Mouse (Mus musculus): ENCODE measurements at regions not wholly inside any gene's neighbourhood (a gene's known extent, or its start where the extent isn't known, plus 50 kb on each side); places are given as distances from the start of the nearest gene placed in this dataset.
A peak's percentile ranks its signal among the peaks of the same experiment; 100 is the strongest.

DNA sequence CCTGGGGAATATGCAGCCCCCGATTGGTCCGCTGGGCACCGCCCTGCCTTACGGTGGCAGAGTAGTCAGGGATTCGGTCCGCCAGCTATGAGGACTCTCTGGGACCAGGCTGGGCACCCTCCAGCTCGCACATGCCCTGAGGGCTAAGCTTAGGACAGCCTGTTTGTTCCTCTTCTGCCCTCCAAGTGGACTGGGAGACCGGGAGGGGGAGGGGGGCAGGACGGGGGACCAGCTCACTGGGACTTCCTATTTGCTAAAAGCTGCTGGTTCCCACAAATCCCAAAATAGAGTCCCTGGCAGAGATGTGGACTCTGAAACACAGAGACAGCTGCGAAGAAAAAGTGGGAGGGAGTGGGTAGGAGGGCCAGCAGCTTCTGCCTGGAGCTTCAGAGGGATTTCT is 423.6 kb upstream of the Tbx3 start:
- peak; percentile 13 to 22 for DNase-seq

DNA sequence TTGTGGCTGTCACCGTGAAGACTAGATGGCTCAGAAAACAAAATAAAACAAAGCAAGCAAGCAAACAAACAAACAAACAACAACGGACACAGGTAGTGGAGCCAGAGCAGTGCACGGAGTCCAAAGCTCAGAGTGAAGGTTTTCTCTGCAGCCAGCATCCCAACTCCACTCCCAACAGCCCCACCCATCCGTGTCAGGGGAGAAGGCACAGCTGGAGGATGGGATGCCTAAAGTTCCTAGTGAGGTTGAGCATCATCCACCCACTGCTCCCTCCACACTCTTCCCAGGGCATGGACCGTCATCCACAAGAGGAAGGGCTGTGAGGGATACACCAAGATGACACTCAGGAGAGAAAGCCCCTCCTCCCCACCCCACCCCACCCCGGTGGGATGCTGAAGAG is 421.8 kb upstream of the Tbx3 start:
- DNase-seq, result peak; percentile 13 to 31

DNA sequence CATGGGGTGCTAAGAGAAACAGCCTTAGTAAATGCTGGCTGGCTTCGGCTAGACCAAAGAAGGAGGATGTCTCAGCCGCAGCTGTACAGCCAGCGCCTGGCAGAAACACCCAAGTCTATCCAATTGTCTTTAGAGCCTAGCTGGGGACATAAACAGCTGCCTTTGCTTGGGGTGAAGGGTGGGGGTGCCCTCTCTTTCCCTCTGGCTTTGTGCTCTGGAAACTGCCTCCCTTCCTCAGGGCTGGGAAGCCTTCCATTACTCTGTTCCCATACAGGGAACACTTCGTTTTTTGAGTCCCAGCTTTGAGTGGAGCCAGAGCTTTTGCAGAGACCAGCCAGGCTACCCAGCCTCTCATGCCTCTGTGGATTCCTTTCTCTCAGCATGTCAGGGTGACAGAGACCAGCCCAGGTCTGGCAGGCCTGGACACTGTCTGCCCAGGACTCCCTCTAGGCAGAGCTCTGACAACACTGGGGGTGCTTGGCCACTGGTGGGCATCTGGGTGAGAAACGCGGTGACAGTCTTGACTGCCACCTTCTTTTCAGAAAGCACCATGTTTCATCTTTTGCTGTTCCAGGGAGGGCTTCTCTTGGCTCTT is 421.2 kb upstream of the Tbx3 start:
- DNase-seq, result peak in 1 of 2 experiments; percentile 4

GRCm38 (mm10) chr5:119251311-119252047 is 419.0 kb upstream of the Tbx3 start:
- no peak for DNase-seq

DNA sequence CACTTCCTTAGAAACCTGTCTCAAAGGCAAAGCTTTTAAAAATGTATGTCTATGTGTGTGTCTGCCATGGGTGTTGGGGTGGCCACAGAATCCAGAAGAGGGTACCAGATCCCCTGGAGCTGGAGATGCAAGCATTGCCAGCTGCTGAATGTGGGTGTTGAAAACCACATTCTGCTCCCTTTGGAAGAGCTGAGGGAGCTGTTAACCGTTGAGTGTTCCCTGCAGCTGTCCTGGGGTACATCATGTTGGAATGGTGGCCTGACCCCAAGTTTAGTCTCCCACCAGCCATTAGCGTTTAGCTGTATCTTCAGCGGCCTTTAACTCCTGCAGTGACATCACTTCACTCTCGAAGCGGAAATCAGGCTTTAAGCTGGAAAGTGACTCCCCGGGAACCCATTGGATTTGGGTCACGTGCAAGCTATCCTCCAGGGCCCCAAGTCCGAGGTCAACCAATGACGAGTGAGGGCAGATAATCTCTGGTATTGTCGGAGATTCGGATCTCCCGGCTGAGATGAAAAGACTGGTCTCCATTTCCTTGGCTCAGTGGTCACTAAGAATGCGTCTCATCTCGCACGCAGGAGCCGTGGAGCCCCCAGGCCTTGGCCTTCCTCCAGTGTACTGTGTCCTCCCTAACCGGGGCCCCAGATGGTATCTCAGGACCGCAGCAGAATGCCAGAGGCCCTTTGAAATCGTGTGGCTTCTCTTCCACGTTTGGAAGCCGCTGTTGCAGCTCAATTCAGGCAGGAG is 412.9 kb upstream of the Tbx3 start:
- no peak for DNase-seq

GRCm38 (mm10) chr5:119258831-119259230 is 411.6 kb upstream of the Tbx3 start:
- DNase-seq, result no peak

DNA sequence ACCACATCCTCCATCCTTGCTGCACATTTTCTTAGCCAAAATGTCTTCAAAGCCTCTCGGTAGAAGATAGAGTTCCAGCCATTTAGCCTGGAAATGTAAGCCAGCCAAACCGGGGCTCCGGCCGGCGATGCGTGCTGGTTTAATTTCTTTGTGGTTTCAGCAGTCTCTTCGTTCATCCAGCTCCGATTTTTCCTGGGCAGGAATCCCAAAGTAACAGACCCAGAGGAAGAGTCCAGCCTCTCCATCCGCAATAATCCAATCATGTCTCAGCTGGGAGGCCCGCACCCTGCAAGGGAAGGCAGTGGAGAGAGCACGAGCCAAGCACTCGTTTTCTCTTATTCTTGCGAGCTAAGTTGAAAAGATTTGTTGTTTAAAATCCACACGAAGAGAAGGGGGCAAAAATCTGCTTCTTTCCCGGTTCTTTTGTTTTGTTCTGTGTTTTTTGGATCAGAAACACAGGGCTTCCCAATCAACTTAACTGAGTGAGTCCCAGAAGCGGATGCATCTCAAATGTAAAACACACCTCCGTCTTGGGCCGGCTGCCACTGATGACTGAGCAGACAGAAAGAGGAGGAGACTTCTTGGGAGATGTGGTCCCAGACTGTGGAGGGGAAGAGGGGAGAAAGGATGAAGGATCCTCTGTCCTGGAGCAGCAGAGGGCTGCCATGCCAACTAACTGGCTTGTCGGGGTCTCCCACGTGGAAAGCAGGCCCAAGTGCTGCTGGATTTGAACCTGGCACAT is 405.1 kb upstream of the Tbx3 start:
- no peak for DNase-seq

DNA sequence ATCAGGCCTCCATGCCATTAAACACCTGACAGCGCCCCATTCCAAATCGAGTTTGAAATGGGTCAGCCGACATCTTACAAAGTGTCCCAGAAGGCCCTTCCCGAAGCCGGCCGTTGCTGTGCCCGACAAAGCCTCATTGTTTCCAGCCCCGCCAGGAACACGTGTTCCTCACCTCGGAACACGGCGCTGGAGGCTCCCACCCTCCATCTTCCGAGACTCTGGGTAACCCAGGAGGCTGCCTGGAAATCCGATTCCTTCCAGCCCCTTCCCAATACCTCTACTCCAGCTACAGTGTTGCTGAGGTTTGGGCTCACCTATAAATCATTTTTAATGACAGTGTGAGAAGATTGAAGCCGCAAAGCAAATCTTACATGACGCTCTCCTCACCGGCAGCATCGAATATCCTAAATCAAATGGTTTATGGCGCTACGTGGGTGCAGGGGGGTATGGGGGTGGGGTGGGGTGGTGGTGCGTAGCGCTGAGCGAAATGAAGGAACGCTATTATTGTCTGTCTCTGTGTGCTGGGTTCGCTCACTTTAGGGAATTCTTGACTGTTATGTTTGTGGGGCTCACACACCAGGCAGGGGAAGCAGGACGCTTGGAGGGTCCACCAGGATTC is 399.1 kb upstream of the Tbx3 start:
- no peak for DNase-seq

DNA sequence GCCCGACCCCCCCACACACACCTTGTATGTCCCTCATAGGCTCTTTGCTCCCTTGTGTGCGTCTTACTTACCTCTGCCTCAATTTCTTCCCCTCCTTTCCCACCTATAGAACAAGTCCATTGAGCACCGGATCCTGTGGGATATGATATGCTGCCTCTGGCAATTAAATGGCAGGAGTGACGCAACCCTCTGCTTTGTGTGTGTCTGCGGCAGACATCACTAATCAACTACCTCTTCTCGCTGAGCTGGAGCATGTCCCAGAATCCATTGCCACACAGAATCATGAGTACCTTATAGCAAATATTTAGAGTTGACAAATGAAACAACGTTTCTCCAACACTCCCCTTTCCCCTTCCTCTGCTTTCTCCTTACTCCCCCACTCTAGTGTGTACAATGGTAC is 397.3 kb upstream of the Tbx3 start:
- DNase-seq, result no peak

GRCm38 (mm10) chr5:119273615-119274014 is 396.9 kb upstream of the Tbx3 start:
- no peak for DNase-seq

DNA sequence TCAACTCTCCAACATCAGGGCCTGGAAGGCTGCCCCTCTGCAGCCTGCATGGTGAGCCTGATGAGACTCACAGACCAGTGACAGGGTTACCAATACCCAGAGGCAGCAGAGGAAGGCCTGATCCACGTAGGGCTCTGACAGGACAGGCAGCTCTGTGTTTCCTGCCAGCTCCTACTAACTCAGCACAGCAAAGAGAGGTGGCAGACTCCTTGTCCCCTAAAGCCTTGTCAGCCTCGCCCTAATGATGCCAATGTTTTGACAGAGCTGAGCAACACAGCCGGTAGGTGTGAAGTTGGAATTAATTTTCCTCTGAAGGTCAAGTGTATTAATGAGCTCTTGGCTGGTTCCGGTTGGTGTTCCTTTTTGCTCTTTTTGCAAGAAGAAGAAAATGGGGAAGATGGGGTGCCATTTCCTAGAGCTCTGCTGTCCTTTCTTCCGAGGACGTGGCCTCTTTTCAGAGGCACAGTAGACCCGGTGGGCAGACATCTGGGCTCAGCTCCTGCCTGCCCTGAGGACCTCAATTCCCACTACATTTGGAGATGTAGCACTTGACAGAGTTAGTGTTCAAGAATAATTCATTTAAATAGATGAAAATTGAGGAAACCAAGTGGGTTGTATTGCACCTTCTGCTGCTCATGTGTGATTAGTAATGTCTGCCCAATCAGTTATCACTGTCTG is 395.5 kb upstream of the Tbx3 start:
- no peak for DNase-seq

- DNase-seq, result no peak
Observed at GRCm38 (mm10) chr5:119280146-119280545, 390.3 kb upstream of the Tbx3 start.

DNA sequence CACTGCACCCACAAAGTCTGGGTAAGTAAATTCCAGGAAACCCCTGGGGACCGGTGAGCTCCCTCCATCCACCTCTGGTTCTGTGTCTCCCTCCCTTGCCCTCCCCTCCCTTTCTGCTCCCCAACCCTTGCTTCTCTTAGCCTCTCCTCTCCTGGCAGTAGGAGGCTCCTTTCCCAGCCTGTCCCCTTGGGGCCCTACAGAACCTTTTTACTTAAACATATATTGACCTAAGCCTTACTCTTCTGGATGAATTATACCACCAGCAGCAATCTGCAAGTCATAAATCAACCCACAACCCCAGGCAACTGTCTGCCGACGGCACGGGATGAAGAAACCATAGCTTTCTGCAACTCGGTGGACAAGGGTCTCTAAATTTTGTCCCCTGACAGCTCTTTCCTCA is 380.7 kb upstream of the Tbx3 start:
- no peak for DNase-seq

- no peak for DNase-seq
Observed at GRCm38 (mm10) chr5:119292323-119292722, 378.1 kb upstream of the Tbx3 start.

DNA sequence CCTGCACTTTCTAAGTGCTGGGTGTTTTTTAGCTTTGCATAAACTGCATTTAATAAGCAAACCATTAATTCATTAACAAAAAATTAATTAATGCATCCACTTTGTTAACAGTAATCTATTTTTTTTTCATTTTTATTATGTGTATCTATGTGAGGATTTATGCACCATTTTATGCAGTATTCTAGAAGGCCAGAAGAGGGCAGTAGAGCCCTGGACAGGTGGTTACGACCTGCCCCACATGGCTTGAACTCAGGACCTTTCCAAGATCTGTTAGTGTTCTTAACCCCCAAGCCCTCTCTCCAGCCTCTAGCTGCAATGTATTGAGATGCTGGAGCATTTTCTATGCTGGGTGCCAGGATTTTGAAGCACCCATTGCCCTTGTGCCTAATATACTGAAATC is 377.6 kb upstream of the Tbx3 start:
- no peak for DNase-seq

GRCm38 (mm10) chr5:119299311-119299710 is 371.2 kb upstream of the Tbx3 start:
- no peak for DNase-seq

GRCm38 (mm10) chr5:119300106-119300505 is 370.4 kb upstream of the Tbx3 start:
- DNase-seq, result no peak

DNA sequence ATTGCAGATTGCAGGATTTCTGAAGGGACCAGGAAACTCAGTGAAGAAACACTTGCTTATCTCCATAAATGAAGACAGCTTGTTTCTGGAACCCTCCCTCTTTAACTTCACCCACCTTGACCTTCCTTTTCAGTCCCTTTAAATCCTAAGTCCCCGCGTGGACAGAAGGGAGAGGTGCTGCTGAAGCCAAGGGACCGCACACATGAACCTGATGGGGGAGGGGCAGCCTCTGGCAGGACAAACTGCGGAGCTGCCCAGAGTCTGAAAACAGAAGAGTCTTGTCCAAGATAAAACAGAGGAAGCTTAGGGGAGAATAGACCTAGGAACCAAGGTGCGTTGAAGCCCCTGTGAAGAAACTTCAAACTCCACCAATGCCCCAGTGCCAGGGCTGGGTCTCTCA is 368.9 kb upstream of the Tbx3 start:
- no peak for DNase-seq

DNA sequence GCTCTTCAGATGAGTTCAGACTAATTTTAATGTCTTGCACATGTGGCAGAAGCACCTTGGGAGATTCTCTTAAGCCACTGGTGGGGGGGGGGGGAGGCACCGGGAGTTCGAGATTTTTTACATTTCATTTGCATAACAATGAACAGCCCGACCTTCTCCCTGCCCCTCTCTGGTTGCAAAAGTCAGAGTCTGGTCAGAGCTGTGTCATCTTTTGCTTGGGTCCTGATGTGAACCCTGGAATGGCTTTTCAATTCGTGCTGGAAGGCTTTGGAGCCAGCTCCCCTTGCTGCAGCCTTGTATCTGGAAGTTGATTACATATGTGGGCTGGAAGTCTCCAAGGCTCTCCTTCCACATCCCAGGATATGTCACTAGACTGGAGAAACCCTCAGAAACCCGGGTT is 365.7 kb upstream of the Tbx3 start:
- no peak for DNase-seq

DNA sequence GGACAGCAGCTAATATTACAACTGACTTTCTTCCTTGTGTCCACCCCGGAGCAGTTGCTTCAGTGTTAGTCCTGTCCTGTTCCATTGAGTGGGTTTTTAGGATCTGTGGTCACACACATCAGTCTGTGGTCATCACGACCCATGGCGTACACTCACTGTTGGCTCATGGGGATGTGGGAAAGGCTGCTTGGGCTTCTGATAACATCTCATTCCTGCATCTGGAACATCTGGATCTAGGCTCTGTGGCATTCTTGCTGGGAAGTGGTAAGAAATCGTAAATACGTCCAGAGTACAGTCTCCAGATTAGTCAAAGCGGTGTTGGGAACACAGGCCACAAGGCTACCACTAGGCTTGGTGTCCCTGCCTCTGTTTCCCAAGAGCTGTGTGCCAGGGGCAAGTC is 362.7 kb upstream of the Tbx3 start:
- no peak for DNase-seq

DNA sequence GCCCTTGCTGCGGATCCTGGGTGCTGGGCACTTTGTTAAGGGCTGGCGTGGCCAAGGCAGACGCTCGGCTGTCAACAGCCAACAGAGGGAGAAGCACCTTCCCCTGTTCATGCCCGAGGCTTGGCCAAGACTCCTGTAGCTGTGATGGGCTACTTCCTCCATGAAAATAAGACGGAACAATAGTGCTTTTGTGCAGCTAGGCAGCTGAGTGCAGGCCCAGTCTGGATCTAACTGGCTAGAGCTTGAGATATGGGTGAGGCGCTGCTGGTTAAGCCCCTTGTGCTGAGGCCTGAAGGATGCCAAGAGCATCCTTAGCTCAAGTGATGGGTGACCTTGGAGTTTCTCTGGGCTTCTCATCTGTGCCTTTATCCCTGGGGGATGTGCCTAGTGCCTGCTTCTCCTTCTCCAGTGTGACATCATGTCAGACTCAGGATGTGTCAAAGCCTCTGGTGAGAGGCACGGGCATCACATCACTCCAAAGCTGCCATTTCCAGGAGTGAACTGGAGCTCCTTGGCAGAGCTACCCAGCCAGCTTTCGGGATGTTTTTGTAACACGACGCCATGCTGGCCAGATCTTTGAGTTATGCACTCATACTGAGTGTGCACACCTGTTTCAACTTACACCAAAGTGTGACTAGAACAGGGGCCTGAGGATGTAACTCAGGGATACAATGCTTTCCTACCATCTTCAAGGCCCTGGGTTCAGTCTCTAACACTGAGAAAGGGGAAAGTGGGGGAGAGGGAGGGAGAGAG is 360.1 kb upstream of the Tbx3 start:
- no peak for DNase-seq

DNA sequence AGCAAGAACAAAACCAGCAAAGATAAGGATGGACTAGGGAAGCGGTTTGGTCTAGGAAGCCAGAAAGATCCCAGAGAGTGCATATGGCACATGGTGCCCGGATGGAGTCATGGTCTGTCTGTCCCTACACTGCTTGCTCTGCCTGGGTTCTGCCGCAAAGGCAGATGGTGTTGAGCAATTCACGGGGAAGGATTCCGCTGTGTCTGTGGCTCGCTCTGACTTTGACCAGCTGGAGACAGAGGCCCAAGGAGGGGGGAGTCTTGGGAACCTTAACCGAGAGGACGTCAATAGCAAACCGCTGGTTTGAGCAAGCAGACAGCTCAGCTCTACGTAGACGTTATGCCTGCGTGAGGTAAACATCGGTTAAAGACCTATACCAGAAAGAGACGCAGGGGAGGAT is 357.7 kb upstream of the Tbx3 start:
- DNase-seq, result peak in 1 of 2 experiments; percentile 18

Measured in lung, adult 18-20 months (tissue).